Mouse (Mus musculus) heart, postnatal 0 days (tissue): ENCODE data around the gene Dus2. TPM values are rescaled to one million over a fixed set of nuclear protein-coding genes. Genes with fewer than 3 reads are reported as not detected.
A peak's percentile ranks its signal among the peaks of the same experiment; 100 is the strongest.

ENCODE experiments used
- ATAC-seq: fragments of 200-750 bp; cut with Nextera tagmentation; 2 replicates; pipeline ENCODE4 v1.8.0; 2017; ENCODE audit warnings: low read depth, moderate number of reproducible peaks, moderate library complexity; ENCODE audit not compliant: insufficient read depth
- DNase-seq: peaks from one replicate; pipeline ENCODE4 v3.0.0-alpha.2; 2016; ENCODE audit warnings: low spot score
- H3K27ac ChIP-seq: fragments of 300-500 bp; sonication (generic); 2 replicates; pipeline ENCODE4 v1.5.1; 2014; ENCODE audit warnings: low read depth, mild to moderate bottlenecking
- H3K27me3 ChIP-seq: fragments of 300-500 bp; sonication (generic); 2 replicates; pipeline ENCODE4 v1.6.1; 2014; ENCODE audit warnings: low read length, mixed read lengths; ENCODE audit not compliant: control insufficient read depth, insufficient read depth
- H3K36me3 ChIP-seq: fragments of 300-500 bp; sonication (generic); replicated peaks from 2 replicates; pipeline ENCODE4 v1.6.1; 2014; ENCODE audit warnings: low read length, mixed read lengths; ENCODE audit not compliant: control insufficient read depth, insufficient read depth
- H3K4me1 ChIP-seq: fragments of 300-500 bp; sonication (generic); 2 replicates; pipeline ENCODE4 v1.6.1; 2014; ENCODE audit warnings: antibody characterized with exemption; ENCODE audit not compliant: control insufficient read depth, insufficient read depth
- H3K4me2 ChIP-seq: fragments of 300-500 bp; sonication (generic); 2 replicates; pipeline ENCODE4 v1.6.1; 2014; ENCODE audit warnings: low read depth, mild to moderate bottlenecking, low read length, moderate library complexity
- H3K4me3 ChIP-seq: fragments of 300-500 bp; sonication (generic); 2 replicates; pipeline ENCODE4 v1.5.1; 2014; ENCODE audit warnings: low read depth, low read length
- H3K9ac ChIP-seq: fragments of 300-500 bp; sonication (generic); replicated peaks from 2 replicates; pipeline ENCODE4 v1.6.1; 2014; ENCODE audit warnings: low read depth, low read length, mixed read lengths
- H3K9me3 ChIP-seq: fragments of 300-500 bp; sonication (generic); replicated peaks from 2 replicates; pipeline ENCODE4 v1.6.1; 2016; ENCODE audit warnings: low read length; ENCODE audit not compliant: control insufficient read depth
- CTCF ChIP-seq: IDR thresholded peaks from 2 replicates; pipeline ENCODE4 v1.5.1; 2016; ENCODE audit warnings: antibody characterized with exemption, control low read depth, low read depth
- EP300 ChIP-seq: IDR thresholded peaks from 2 replicates; pipeline ENCODE4 v1.6.1; 2016; ENCODE audit warnings: antibody characterized with exemption, low read depth
- WGBS: fragments of 180-500 bp; shearing (Covaris S2); extraction: QIAGEN DNeasy Blood & Tissue Kit; methylation state at CpG from one replicate; pipeline ENCODE4 v1.1.7; 2014; 5-methylcytosine and 5-hydroxymethylcytosine counted together
- polyA plus RNA-seq: library from polyadenylated mRNA; unstranded; fragments of >200 nt; fragmentation: Nextera tagmentation; extraction: Ambion mirVana; gene quantifications from 2 replicates; pipeline ENCODE4 v1.2.1, GENCODE M21; 2015
- total RNA-seq: library from RNA; depleted of rRNA; stranded (reverse); fragments of >200 nt; gene quantifications from 2 replicates; pipeline ENCODE4 v1.2.3, GENCODE M21; 2014; ENCODE audit warnings: low replicate concordance

The Dus2 gene
- total and polyA plus RNA-seq, 2 experiments from 2014 or later = 8.5 to 8.6 TPM

- Histone ChIP-seq H3K36me3 (no peaks in the 10 kb centered on the region), H3K27ac (peak overlapping the region; percentile 96), H3K27me3 (no peaks in the 10 kb centered on the region), H3K4me1 (peaks cover 15% of the 10 kb centered on the region), H3K9ac (peak overlapping the region; percentile 90), H3K4me3 (peak overlapping the region; percentile 89), H3K4me2 (peak overlapping the region; percentile 79), H3K9me3 (no peaks in the 10 kb centered on the region)
- peak; percentile 40 for DNase-seq
- under 1% methylated on average over 81 of the region's 83 CpGs for WGBS
- TF ChIP-seq EP300 (no peak), CTCF (no peak)
- ATAC-seq = peak; percentile 62
Measured at GRCm38 (mm10) chr8:106059613-106060371, 68.7 kb downstream of the Dus2 start.

DNA sequence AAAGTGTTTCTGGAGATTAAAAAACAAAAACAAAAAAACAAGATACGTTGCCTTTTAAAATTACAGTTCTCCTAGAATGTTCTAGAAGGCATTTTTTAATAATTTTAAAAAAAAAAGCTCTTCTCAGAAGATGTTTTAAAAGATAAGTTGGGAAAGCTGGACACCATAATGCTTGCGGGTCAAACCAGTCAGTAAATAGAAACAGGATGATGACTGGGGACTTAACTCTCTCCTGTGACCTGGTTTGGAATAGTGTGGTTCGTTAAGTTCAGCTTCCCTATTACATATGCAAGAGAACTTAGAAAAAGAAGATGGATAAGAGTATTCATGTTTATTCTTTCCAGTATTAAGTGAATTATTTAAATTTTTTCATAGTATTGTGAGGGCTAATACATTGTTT, 69.4 kb downstream of the Dus2 start:
- H3K4me3 ChIP-seq = peak overlapping the region; percentile 89
- DNase-seq (peak; percentile 19), ATAC-seq (no peak)
- peak overlapping the region; percentile 79 for H3K4me2 ChIP-seq
- no peaks in the 10 kb centered on the region for H3K36me3 ChIP-seq
- 2% methylated on average over 3 of the region's 3 CpGs for WGBS
- H3K9ac ChIP-seq = peak overlapping the region; percentile 90
- peaks cover 15% of the 10 kb centered on the region for H3K4me1 ChIP-seq
- no peaks in the 10 kb centered on the region for H3K9me3 ChIP-seq
- TF ChIP-seq CTCF = no peak
- no peak for TF ChIP-seq EP300
- H3K27me3 ChIP-seq = no peaks in the 10 kb centered on the region
- H3K27ac ChIP-seq = peak overlapping the region; percentile 96

DNA sequence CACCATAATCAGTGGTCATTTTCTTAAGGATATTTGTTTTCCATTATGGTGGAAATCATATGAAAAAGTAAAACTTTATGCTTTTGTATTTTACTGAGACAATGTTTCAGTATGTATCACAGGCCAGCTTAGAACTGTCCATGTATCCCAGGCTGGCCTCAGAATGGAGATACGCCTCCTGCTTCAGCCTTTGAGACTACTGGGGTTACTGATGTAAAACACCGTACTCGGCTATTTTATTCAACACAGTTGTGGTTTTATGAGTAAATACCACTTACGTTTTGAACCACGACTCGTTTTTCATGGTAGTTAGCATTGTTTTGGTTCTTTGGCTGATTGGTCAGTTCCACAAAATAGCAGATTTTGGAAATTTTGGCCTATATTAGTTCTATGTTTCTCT, 70.5 kb downstream of the Dus2 start:
- Histone ChIP-seq H3K27ac (no peak overlapping the region), H3K27me3 (no peaks in the 10 kb centered on the region), H3K4me2 (peak overlapping the region; percentile 79), H3K4me1 (peaks cover 15% of the 10 kb centered on the region), H3K9ac (no peak overlapping the region; the same call in 1 of the 2 replicates), H3K36me3 (no peaks in the 10 kb centered on the region), H3K9me3 (no peaks in the 10 kb centered on the region), H3K4me3 (peak overlapping the region; percentile 89; the same call in 1 of the 2 replicates)
- WGBS = 88% methylated on average over 6 of the region's 6 CpGs
- TF ChIP-seq CTCF = no peak
- no peak for TF ChIP-seq EP300
- DNase-seq = no peak
- no peak for ATAC-seq

GRCm38 (mm10) chr8:106063046-106063445, 71.9 kb downstream of the Dus2 start:
- WGBS = 92% methylated on average over 7 of the region's 7 CpGs
- H3K9me3 ChIP-seq = no peaks in the 10 kb centered on the region

GRCm38 (mm10) chr8:106066721-106067120, 75.6 kb downstream of the Dus2 start:
- Histone ChIP-seq H3K9me3 (no peaks in the 10 kb centered on the region), H3K4me2 (no peak overlapping the region), H3K9ac (no peak overlapping the region), H3K27me3 (no peaks in the 10 kb centered on the region), H3K4me1 (peaks cover 5% of the 10 kb centered on the region), H3K27ac (no peak overlapping the region), H3K4me3 (no peak overlapping the region), H3K36me3 (no peaks in the 10 kb centered on the region)
- 92% methylated on average over 2 of the region's 2 CpGs for WGBS
- DNase-seq (no peak), ATAC-seq (no peak)
- TF ChIP-seq CTCF (no peak), EP300 (no peak)

More at GRCm38 (mm10) chr8:106063046-106063445, 71.9 kb downstream of the Dus2 start:
- H3K27me3 ChIP-seq = no peaks in the 10 kb centered on the region
- no peaks in the 10 kb centered on the region for H3K36me3 ChIP-seq
- ATAC-seq (no peak), DNase-seq (no peak)
- TF ChIP-seq EP300 (no peak), CTCF (no peak)
- H3K9ac ChIP-seq = no peak overlapping the region
- no peak overlapping the region for H3K4me2 ChIP-seq
- peaks cover 15% of the 10 kb centered on the region for H3K4me1 ChIP-seq
- H3K27ac ChIP-seq = no peak overlapping the region
- no peak overlapping the region for H3K4me3 ChIP-seq

DNA sequence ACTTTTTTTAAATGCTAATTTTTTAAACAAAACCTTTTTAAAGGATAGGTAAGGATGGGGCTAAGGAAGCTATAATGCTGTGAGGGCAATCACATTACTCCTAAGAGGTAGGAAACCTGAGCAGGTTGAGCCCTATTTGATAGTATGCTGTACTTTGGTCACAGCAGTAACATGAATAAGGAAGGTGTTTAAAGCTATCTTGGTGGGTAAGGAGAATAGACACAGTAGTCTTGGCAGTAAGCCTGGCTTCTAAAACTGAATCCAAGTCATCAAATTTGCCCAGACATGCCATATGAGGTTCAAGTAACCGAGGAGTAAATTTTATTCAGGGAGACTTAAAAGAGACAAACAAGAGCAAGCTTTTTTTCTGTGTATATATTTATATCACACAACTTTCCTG, 78.4 kb downstream of the Dus2 start:
- no peaks in the 10 kb centered on the region for H3K27me3 ChIP-seq
- no peaks in the 10 kb centered on the region for H3K9me3 ChIP-seq
- H3K4me1 ChIP-seq = no peaks in the 10 kb centered on the region
- no peak overlapping the region for H3K9ac ChIP-seq
- no peak for DNase-seq
- no peak for ATAC-seq
- H3K4me2 ChIP-seq = no peak overlapping the region
- no peak for TF ChIP-seq EP300
- TF ChIP-seq CTCF = no peak
- 39% methylated on average over 1 of the region's 1 CpGs for WGBS
- H3K27ac ChIP-seq = no peak overlapping the region
- H3K4me3 ChIP-seq = no peak overlapping the region
- H3K36me3 ChIP-seq = no peaks in the 10 kb centered on the region
